Mouse (Mus musculus) heart, embryonic 16.5 days (tissue): Measurements from ENCODE around the gene Med18. TPM values are rescaled to one million over a fixed set of nuclear protein-coding genes. Genes with fewer than 3 reads are reported as not detected.
A peak's percentile ranks its signal among the peaks of the same experiment; 100 is the strongest.

Source experiments
- ATAC-seq: fragments of 200-750 bp; cut with Nextera tagmentation; replicated peaks from 2 replicates; pipeline ENCODE4 v1.8.0; 2017; ENCODE audit warnings: moderate number of reproducible peaks; ENCODE audit not compliant: insufficient read depth, low FRiP score; ENCODE audit errors: extremely low read depth
- H3K27ac ChIP-seq: fragments of 300-500 bp; sonication (generic); 2 replicates; pipeline ENCODE4 v1.5.1; 2014; ENCODE audit warnings: mild to moderate bottlenecking, low read length, control low read depth, moderate library complexity
- H3K27me3 ChIP-seq: fragments of 300-500 bp; sonication (generic); 2 replicates; pipeline ENCODE4 v1.6.1; 2014; ENCODE audit warnings: low read length, mixed read lengths; ENCODE audit not compliant: control insufficient read depth, insufficient read depth
- H3K36me3 ChIP-seq: fragments of 300-500 bp; sonication (generic); 2 replicates; pipeline ENCODE4 v1.6.1; 2014; ENCODE audit not compliant: control insufficient read depth, insufficient read depth
- H3K4me1 ChIP-seq: fragments of 300-500 bp; sonication (generic); 2 replicates; pipeline ENCODE4 v1.6.1; 2014; ENCODE audit warnings: low read length, mixed read lengths; ENCODE audit not compliant: control insufficient read depth, insufficient read depth
- H3K4me2 ChIP-seq: fragments of 300-500 bp; sonication (generic); 2 replicates; pipeline ENCODE4 v1.6.1; 2014; ENCODE audit warnings: low read depth, mild to moderate bottlenecking, control low read depth, low read length
- H3K4me3 ChIP-seq: fragments of 300-500 bp; sonication (generic); 2 replicates; pipeline ENCODE4 v1.5.1; 2014; ENCODE audit warnings: mild to moderate bottlenecking, control low read depth, low read length
- H3K9ac ChIP-seq: fragments of 300-500 bp; sonication (generic); 2 replicates; pipeline ENCODE4 v1.6.1; 2014; ENCODE audit warnings: low read length, control low read depth
- H3K9me3 ChIP-seq: fragments of 300-500 bp; sonication (generic); replicated peaks from 2 replicates; pipeline ENCODE4 v1.6.1; 2016; ENCODE audit warnings: low read length; ENCODE audit not compliant: control insufficient read depth
- WGBS: fragments of 180-500 bp; shearing (Covaris S2); extraction: QIAGEN DNeasy Blood & Tissue Kit; methylation state at CpG from one replicate; pipeline ENCODE4 v1.1.7; 2014; 5-methylcytosine and 5-hydroxymethylcytosine counted together
- polyA plus RNA-seq: library from polyadenylated mRNA; unstranded; fragments of >200 nt; fragmentation: Nextera tagmentation; extraction: Ambion mirVana; gene quantifications from 2 replicates; pipeline ENCODE4 v1.2.1, GENCODE M21; 2015

Gene Med18
- polyA plus RNA-seq, 1 experiment from 2014 or later: 15.9 TPM

- no peak for ATAC-seq
- Histone ChIP-seq H3K27ac (no peak overlapping the region), H3K9ac (peak overlapping the region; percentile 49), H3K27me3 (no peaks in the 10 kb centered on the region), H3K4me1 (peaks cover 10% of the 10 kb centered on the region), H3K4me3 (peak overlapping the region; percentile 36), H3K4me2 (peak overlapping the region; percentile 54), H3K36me3 (no peaks in the 10 kb centered on the region), H3K9me3 (no peaks in the 10 kb centered on the region)
- WGBS: 9% methylated on average over 14 of the region's 14 CpGs
Observed at GRCm38 (mm10) chr4:132432717-132433372, 30.9 kb downstream of the Med18 start.

GRCm38 (mm10) chr4:132428022-132428542, 35.6 kb downstream of the Med18 start:
- H3K4me2 ChIP-seq: peak overlapping the region; percentile 23; the same call in 1 of the 2 replicates
- no peak overlapping the region for H3K4me3 ChIP-seq
- H3K36me3 ChIP-seq: no peaks in the 10 kb centered on the region
- H3K27me3 ChIP-seq: no peaks in the 10 kb centered on the region
- H3K27ac ChIP-seq: peak overlapping the region; percentile 76
- peaks cover 11% of the 10 kb centered on the region for H3K4me1 ChIP-seq
- H3K9ac ChIP-seq: peak overlapping the region; percentile 30; the same call in 1 of the 2 replicates
- WGBS: 13% methylated on average over 9 of the region's 9 CpGs
- ATAC-seq: peak; percentile 89
- H3K9me3 ChIP-seq: 0 out of 2 replicates have a peak, but pooled peaks cover 2% of the 10 kb centered on the region

- Histone ChIP-seq H3K27me3 (no peaks in the 10 kb centered on the region), H3K27ac (peak overlapping the region; percentile 76), H3K9ac (no peak overlapping the region), H3K36me3 (no peaks in the 10 kb centered on the region), H3K4me2 (no peak overlapping the region), H3K9me3 (0 out of 2 replicates have a peak, but pooled peaks cover 2% of the 10 kb centered on the region), H3K4me3 (no peak overlapping the region), H3K4me1 (peaks cover 11% of the 10 kb centered on the region)
- 62% methylated on average over 4 of the region's 4 CpGs for WGBS
- ATAC-seq: no peak
Observed at GRCm38 (mm10) chr4:132427493-132427892, 36.2 kb downstream of the Med18 start.

GRCm38 (mm10) chr4:132426021-132426420, 37.7 kb downstream of the Med18 start:
- 33% methylated on average over 2 of the region's 2 CpGs for WGBS
- H3K4me2 ChIP-seq: no peak overlapping the region
- no peak overlapping the region for H3K9ac ChIP-seq
- H3K36me3 ChIP-seq: no peaks in the 10 kb centered on the region
- H3K27ac ChIP-seq: no peak overlapping the region
- no peaks in the 10 kb centered on the region for H3K27me3 ChIP-seq
- no peak overlapping the region for H3K4me3 ChIP-seq
- peaks cover 13% of the 10 kb centered on the region for H3K4me1 ChIP-seq
- no peak for ATAC-seq
- 0 out of 2 replicates have a peak, but pooled peaks cover 2% of the 10 kb centered on the region for H3K9me3 ChIP-seq

- Histone ChIP-seq H3K9ac (no peak overlapping the region), H3K4me1 (peaks cover 25% of the 10 kb centered on the region), H3K4me2 (no peak overlapping the region), H3K4me3 (no peak overlapping the region), H3K27ac (no peak overlapping the region), H3K27me3 (no peaks in the 10 kb centered on the region), H3K36me3 (no peaks in the 10 kb centered on the region), H3K9me3 (0 out of 2 replicates have a peak, but pooled peaks cover 2% of the 10 kb centered on the region)
- ATAC-seq: no peak
- WGBS: 94% methylated on average over 5 of the region's 5 CpGs
Observed at GRCm38 (mm10) chr4:132424765-132425164, 39.0 kb downstream of the Med18 start.

GRCm38 (mm10) chr4:132421923-132422782, 41.6 kb downstream of the Med18 start, which contains the start of gene Phactr4:
Gene Phactr4, minus strand, starts transcription at chr4:132422489.
- no peaks in the 10 kb centered on the region for H3K36me3 ChIP-seq
- peak within 1 kb of the TSS; percentile 91 for H3K4me3 ChIP-seq
- peak; percentile 98 for ATAC-seq
- peaks cover 22% of the 10 kb centered on the region for H3K4me1 ChIP-seq
- no peaks in the 10 kb centered on the region for H3K27me3 ChIP-seq
- peak within 1 kb of the TSS; percentile 98 for H3K9ac ChIP-seq
- peak within 1 kb of the TSS; percentile 100 for H3K27ac ChIP-seq
- peak within 1 kb of the TSS; percentile 80 for H3K4me2 ChIP-seq
- WGBS: under 1% methylated on average over 72 of the region's 73 CpGs
- H3K9me3 ChIP-seq: 0 out of 2 replicates have a peak, but pooled peaks cover 2% of the 10 kb centered on the region

GRCm38 (mm10) chr4:132421556-132421922, 42.2 kb downstream of the Med18 start:
- Histone ChIP-seq H3K27ac (peak overlapping the region; percentile 100), H3K36me3 (no peaks in the 10 kb centered on the region), H3K4me3 (peak overlapping the region; percentile 91), H3K9me3 (0 out of 2 replicates have a peak, but pooled peaks cover 2% of the 10 kb centered on the region), H3K9ac (peak overlapping the region; percentile 98), H3K4me2 (peak overlapping the region; percentile 80), H3K4me1 (peaks cover 26% of the 10 kb centered on the region), H3K27me3 (no peaks in the 10 kb centered on the region)
- ATAC-seq: no peak
- under 1% methylated on average over 13 of the region's 13 CpGs for WGBS

- peak overlapping the region; percentile 98 for H3K9ac ChIP-seq
- 76% methylated on average over 5 of the region's 5 CpGs for WGBS
- peak overlapping the region; percentile 80 for H3K4me2 ChIP-seq
- no peak for ATAC-seq
- H3K27ac ChIP-seq: no peak overlapping the region; the same call in 1 of the 2 replicates
- H3K4me3 ChIP-seq: peak overlapping the region; percentile 91
- H3K36me3 ChIP-seq: no peaks in the 10 kb centered on the region
- 0 out of 2 replicates have a peak, but pooled peaks cover 2% of the 10 kb centered on the region for H3K9me3 ChIP-seq
- H3K4me1 ChIP-seq: peaks cover 28% of the 10 kb centered on the region
- H3K27me3 ChIP-seq: no peaks in the 10 kb centered on the region
Observed at GRCm38 (mm10) chr4:132420471-132420870, 43.2 kb downstream of the Med18 start.
